Mouse (Mus musculus) gastrocnemius, adult 2 months (tissue): ENCODE data around the gene Gm11639. TPM values are rescaled to one million over a fixed set of nuclear protein-coding genes. Genes with fewer than 3 reads are reported as not detected.

Experiments used
- DNase-seq: peaks from one replicate; pipeline ENCODE4 v3.0.0; 2022
- H3K27ac ChIP-seq: fragments of 200-600 bp; 2 replicates; pipeline ENCODE4 v1.8.1; 2022; ENCODE audit warnings: mild to moderate bottlenecking
- H3K4me3 ChIP-seq: fragments of 200-600 bp; 2 replicates; pipeline ENCODE4 v1.8.1; 2022; ENCODE audit warnings: mild to moderate bottlenecking, moderate library complexity
- CTCF ChIP-seq: fragments of 200-600 bp; IDR thresholded peaks from 2 replicates; pipeline ENCODE4 v1.8.1; 2022; ENCODE audit warnings: antibody characterized with exemption, mild to moderate bottlenecking, moderate library complexity
- intact Hi-C: fragments of 180-260 bp; cut with DNase I; formaldehyde crosslinking; loops from one replicate; pipeline ENCODE4 v1.15.1; 2025
- long read RNA-seq, 2 experiments: library from polyadenylated mRNA; stranded (forward); transcript quantifications; one replicate each; pipeline ENCODE4 v2.0.0; 2021
- total RNA-seq, 2 experiments: library from RNA; stranded (reverse); gene quantifications; 2 replicates each; pipeline ENCODE4 v1.2.3; 2021

Gm11639 gene
- not detected for total RNA-seq
- long read RNA-seq, experiment 1, partial matches to known transcripts: 0 of 1 reads
- long read RNA-seq, experiment 1, other reads (novel, unspliced or antisense): 1 of 1 reads
- long read RNA-seq, experiment 2: 0 reads

DNA sequence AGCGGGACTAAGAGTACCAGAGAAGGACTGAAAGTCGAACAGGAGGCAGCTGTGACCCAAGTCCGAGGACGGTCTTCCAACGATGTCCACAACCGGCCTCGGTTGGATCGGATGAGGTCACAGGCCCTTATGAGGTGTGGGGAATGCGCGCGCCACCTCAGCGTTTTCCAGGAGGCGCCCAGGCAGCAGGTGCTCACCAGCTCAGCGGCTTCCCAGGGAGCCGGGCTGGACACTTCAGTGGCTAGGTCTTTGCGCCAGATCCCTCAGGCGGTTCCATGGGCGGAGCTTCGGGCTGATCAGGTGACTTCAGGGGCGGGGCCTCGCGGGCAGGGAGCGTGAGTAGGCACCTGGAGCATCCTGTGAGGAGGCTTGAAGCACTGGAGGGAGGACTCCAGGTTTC is at the start of gene Gm11639:
TSS of gene Gm11639 (plus strand) at position 160 of the 400 bp plus-strand sequence.
- no peak within 1 kb of the TSS for H3K4me3 ChIP-seq
- no peak for TF ChIP-seq CTCF
- no peak for DNase-seq
- intact Hi-C loops: no loop called here
- no peak within 1 kb of the TSS for H3K27ac ChIP-seq

DNA sequence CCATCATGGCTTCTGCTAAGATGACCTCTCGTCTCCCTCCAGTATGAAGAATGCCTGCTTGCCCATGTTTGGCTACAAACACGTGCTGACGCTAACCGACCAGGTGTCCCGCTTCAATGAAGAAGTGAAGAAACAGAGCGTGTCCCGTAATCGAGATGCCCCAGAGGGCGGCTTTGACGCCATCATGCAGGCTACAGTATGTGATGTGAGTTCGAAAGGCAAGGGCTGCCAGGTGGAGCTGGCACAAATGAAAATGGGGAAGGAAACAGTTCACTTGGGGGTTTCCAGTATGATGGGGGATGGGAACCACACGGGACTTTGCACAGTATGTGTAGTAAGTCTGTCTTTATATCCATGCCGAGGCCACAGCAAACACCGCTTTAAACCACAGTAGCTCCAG is 48.5 kb upstream of the Gm11639 start:
- DNase-seq: no peak
- H3K27ac ChIP-seq: no peak overlapping the region
- H3K4me3 ChIP-seq: no peak overlapping the region
- TF ChIP-seq CTCF: no peak
- intact Hi-C loops: no loop called here

DNA sequence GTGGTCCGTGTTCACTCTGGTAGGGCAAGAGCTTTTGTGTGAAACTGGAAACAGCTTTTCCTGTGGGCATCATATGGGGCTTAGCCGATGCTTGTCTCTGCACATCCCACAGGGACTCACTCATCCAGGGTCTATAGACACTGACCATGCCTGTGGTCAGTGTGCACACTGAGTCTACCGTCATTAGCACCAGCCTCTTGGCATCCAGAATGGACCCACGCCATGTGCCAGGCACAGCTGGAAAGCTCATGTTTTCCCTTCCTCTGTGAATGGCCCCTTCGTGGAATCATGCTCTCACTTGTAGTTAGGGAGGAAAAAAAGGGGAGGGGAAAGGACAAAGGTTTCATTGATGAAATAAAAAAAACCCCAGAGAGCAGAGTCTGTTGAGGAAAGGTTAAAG is 47.5 kb upstream of the Gm11639 start:
- TF ChIP-seq CTCF: no peak
- intact Hi-C loops: no loop called here
- DNase-seq: no peak
- no peak overlapping the region for H3K4me3 ChIP-seq
- H3K27ac ChIP-seq: no peak overlapping the region

DNA sequence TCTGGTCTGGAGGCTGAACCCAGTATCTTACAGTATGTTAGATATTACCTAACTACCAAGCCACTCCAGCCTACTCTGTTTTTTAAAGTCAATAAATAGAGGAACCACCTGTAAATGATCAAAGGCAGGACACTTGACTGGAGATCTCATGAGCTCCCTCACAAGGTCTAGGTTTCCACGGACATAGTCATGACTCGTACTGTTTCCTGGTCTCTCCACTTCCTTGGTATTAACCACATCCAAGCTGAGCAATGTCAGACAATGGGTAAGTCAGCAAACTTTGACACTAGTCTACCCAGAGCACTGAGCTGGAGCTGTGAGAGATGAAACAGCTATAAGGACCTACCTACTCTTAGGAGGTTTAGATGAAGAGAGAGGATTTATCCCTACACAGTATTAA is 46.6 kb upstream of the Gm11639 start:
- no peak for TF ChIP-seq CTCF
- no peak for DNase-seq
- intact Hi-C loops: no loop called here
- Histone ChIP-seq H3K4me3 (no peak overlapping the region), H3K27ac (no peak overlapping the region)

DNA sequence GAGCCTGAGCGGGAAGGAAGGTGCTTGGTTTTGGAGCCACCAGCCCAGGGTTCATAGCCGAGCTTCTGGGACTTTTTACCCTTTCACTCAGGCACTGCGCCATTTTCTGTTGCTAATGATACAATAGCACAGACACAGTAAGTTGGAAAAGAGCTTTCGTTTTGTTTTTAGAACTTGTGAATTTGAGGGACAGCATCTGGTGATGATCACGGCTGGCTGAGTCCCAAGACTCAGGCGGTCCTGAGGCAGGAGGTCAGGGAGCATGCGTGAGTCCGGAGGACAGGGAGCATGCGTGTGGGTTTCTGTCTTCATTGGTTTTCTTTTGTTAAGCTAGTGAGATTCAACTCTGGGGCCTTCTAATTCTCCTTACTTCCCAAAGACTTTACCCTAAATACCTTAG is 45.9 kb upstream of the Gm11639 start:
- Histone ChIP-seq H3K4me3 (no peak overlapping the region), H3K27ac (no peak overlapping the region)
- intact Hi-C loops: no loop called here
- TF ChIP-seq CTCF: no peak
- DNase-seq: no peak

DNA sequence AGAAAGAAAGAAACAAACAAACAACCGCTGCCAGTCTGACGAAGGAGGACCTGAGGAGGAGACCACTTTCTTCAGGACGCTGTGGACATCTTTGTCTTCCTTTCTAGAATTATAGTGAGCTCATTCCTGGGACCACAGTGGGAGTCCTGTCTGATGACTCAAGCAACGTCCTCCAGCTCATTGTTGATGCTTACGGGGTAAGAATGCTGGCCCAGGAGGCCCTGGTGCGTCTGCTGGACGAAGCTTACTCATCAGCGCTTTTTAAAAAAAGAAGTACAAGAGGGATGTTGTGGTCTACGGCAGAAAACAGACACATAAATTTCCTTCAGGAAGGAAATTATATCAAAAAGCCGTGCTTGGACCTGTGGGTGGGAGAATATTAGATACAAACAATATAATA is 44.6 kb upstream of the Gm11639 start:
- intact Hi-C loops: no loop called here
- no peak for DNase-seq
- no peak overlapping the region for H3K27ac ChIP-seq
- no peak for TF ChIP-seq CTCF
- H3K4me3 ChIP-seq: no peak overlapping the region

DNA sequence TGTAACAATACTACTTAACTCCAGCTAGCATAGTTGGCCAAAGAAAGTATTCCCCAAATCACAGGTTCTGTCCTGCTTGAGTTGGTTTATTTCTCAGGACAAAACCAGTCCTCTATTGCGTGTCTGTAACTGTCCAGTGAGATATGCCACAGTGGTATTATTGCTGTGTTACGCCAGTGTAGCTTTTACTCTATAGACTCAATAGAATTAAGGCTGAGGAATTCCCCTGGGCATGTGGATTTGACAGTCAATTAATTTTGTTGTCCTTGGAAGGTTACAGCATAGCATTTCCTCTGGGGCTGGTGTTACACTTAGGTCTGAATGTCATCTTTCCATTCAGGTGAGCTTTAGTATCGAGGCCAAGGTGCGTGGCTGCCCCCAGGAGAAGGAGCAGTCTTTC is 42.3 kb upstream of the Gm11639 start:
- H3K27ac ChIP-seq: no peak overlapping the region
- intact Hi-C loops: no loop called here
- no peak for TF ChIP-seq CTCF
- H3K4me3 ChIP-seq: no peak overlapping the region
- no peak for DNase-seq

DNA sequence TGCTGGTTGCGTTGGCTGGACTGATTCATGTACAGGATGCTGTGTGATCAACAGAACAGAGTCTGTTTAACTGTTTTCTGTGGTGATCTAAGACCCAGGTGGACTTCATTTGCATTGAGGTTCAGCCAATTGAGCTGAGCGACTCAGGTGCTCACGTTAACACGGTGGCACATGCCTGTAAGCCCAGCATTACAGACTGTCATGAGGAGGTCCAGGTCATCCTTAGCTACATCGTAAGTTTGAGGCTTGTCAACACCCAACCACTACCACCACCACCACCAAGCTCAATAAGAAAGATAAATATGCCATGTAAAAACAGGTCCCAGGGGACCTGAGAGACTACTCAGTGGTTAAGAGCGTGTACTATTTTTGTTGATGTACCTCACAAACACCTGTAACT is 40.1 kb upstream of the Gm11639 start:
- no peak for TF ChIP-seq CTCF
- no peak for DNase-seq
- intact Hi-C loops: no loop called here
- no peak overlapping the region for H3K4me3 ChIP-seq
- H3K27ac ChIP-seq: no peak overlapping the region

DNA sequence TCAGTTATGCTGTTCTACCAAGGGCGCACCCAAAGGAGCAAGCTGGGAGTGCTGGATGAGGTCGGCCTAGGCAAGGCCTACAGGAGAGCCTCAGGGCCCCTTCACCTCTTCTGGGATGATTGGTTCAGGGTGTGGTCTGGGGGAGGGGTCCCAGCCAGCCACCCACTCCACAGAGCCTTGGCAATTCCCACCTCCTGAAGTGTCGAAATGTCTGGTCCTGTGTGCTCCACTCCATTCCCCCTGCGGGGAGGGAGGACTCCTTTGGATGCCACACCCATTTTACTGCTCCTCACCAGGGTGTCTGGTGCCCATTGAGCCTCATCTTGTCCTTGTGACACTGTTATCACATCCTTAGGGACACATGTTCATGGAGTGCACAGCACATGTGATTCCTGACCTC is 39.3 kb upstream of the Gm11639 start:
- intact Hi-C loops: no loop called here
- TF ChIP-seq CTCF: no peak
- Histone ChIP-seq H3K27ac (no peak overlapping the region), H3K4me3 (no peak overlapping the region)
- DNase-seq: no peak

DNA sequence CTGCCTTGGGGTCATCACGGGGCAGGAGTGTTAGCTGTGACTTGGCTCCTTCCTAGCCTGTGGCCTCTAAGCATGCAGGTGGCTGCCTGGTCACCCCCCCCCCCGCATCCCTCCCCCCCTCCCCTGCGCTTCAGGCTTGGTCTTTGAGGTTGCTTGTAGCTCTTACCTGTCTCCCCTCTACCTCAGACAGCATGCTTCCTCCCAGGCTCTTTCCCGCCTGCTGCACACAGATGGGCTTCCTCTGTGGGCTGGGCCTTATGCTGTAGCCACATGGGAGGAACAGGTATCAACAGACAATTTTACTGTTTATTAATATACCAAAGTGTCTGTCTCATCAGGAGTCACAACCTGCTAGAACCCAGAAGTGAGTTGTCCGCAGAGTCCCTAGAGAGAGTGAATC is 38.9 kb upstream of the Gm11639 start:
- Histone ChIP-seq H3K27ac (peak overlapping the region; percentile 31; the same call in 1 of the 2 replicates), H3K4me3 (no peak overlapping the region)
- no peak for TF ChIP-seq CTCF
- DNase-seq: no peak
- intact Hi-C loops: no loop called here

DNA sequence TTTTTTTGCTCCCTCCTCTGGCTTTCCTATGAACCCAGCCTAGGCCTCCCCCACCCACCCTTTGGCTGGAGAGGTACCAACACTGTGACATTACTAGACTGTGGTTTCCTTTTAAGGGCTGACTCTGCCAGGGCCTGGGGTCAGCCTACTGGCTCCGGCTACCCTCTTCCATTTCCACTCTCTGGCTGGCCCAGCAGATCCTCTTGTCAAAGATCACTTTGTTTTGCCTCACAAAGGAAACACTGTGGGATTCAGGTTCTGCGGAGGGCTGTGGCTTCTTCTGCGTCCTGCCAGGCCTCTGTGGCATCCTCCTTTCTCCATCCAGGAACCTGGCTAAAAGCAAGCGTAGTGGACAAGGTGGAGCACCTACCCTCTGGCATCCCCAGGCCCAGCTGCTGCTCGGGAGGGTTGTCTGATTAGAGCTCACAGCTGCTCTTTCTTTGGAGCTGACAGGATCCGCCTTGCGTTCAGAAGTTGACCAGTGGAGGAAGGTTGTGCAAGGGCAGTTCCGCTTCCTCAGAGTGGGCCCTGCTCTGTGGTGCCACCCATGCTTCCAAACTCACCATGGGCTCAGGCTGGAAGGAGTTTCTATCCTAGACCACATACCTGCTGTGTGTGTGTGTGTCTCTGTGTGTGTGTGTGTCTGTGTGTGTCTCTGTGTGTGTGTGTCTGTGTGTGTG is 38.2 kb upstream of the Gm11639 start:
- no peak for TF ChIP-seq CTCF
- H3K4me3 ChIP-seq: no peak overlapping the region
- H3K27ac ChIP-seq: peak overlapping the region; percentile 31
- no peak for DNase-seq
- intact Hi-C loops: no loop called here

DNA sequence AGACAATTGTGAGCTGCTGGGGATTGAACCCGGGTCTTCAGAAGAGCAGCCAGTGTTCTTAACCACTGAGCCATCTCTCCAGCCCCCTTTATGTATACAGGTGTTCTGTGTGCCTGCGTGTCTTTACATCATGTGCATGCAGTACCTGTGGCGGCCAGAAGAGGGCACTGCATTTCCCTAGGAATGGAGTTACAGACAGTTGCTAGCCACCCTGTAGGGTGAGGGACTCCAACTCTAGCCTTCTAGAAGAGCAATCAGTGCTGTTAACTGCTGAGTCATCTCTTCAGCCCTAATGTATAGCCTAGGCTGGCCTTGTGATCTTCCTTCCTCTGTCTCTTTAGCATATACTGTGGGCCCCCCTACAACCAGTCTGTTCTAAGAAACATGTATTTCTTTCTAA is 36.9 kb upstream of the Gm11639 start:
- DNase-seq: no peak
- peak; percentile 63 for TF ChIP-seq CTCF
- H3K4me3 ChIP-seq: no peak overlapping the region
- intact Hi-C loops: no loop called here
- H3K27ac ChIP-seq: no peak overlapping the region

DNA sequence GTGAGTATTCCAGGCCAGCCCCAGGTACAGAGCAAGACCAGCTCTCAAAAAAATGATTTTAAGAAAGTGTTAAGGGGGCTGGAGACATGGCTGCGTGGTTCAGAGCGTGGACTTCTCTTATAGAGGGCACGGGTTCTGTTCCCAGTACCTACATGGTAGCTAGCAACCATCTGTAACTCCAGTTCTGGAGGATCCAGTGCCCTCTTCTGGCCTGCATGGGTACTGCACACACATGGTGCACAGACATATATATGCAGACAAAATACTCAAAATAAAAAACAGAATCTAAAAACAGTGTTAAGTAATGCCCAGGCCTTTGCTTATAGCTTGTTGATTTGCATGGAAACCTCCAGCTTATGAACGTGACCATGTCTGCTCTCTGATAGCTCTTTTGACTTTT is 24.9 kb upstream of the Gm11639 start:
- no peak; the same call in 1 of the 2 replicates for TF ChIP-seq CTCF
- intact Hi-C loops: loop anchor here (5.0 kb wide), 1 partner anchor 68 kb away; no protein-coding TSS in a partner anchor
- no peak for DNase-seq
- no peak overlapping the region for H3K27ac ChIP-seq
- H3K4me3 ChIP-seq: no peak overlapping the region

DNA sequence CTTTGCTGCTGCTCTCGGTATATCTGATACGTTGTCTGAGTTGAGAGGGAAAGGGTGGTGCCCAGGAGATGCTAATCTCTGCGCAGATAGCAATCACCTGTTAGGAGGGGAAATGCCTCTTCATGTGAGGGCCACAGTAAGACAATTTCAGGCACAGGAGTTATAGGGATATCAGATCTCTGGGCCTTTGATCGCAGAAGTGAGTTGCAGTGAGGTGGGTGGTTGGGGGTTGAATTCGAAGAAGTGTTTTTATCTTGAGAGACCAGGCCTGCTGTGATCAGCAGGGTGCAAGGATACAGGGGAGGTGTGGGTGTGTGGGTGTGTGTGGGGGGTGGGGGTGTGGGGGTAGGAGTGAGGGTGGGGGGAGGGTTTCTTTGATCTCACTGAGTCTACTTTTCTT is 24.4 kb upstream of the Gm11639 start:
- intact Hi-C loops: loop anchor here (5.0 kb wide), 1 partner anchor 69 kb away; no protein-coding TSS in a partner anchor

More for the DNA sequence above, 24.4 kb upstream of the Gm11639 start:
- TF ChIP-seq CTCF: no peak
- H3K27ac ChIP-seq: no peak overlapping the region
- H3K4me3 ChIP-seq: no peak overlapping the region
- no peak for DNase-seq
